Mouse (Mus musculus) ES-E14 (cell line): ENCODE measurements at regions not wholly inside any gene's neighbourhood (a gene's known extent, or its start where the extent isn't known, plus 50 kb on each side); places are given as distances from the start of the nearest gene placed in this dataset.

Source experiments
- MAFK ChIP-seq: IDR thresholded peaks from 2 replicates; pipeline ENCODE4 v1.6.1; 2014; ENCODE audit warnings: mild to moderate bottlenecking, low read depth, low read length, inconsistent platforms; ENCODE audit not compliant: insufficient read depth
- ZC3H11A ChIP-seq: IDR thresholded peaks from 2 replicates; pipeline ENCODE4 v1.6.1; 2012; ENCODE audit warnings: low read depth, mild to moderate bottlenecking, inconsistent platforms, low read length, borderline replicate concordance

- TF ChIP-seq ZC3H11A (no peak), MAFK (no peak)
These were observed 365.7 kb upstream of the Cypt12 start for GRCm38 (mm10) chr3:17582487-17582886.
